Mouse (Mus musculus) heart, embryonic 13.5 days (tissue): ENCODE measurements around the gene Glipr1l1. TPM values are rescaled to one million over a fixed set of nuclear protein-coding genes. Genes with fewer than 3 reads are reported as not detected.
"Not testable (repeated sequence)": the region's sequence is repeated elsewhere in the genome, so short reads cannot be mapped to it uniquely, and the experiment has no call there.

ENCODE experiments used
- ATAC-seq: fragments of 200-750 bp; cut with Nextera tagmentation; 2 replicates; pipeline ENCODE4 v1.8.0; 2017; ENCODE audit warnings: moderate TSS enrichment; ENCODE audit not compliant: insufficient number of reproducible peaks, low FRiP score, low TSS enrichment; ENCODE audit errors: extremely low read depth
- H3K27ac ChIP-seq: fragments of 300-500 bp; sonication (generic); replicated peaks from 2 replicates; pipeline ENCODE4 v1.5.1; 2015; ENCODE audit warnings: moderate library complexity, mild to moderate bottlenecking, inconsistent platforms
- H3K27me3 ChIP-seq: fragments of 300-500 bp; sonication (generic); replicated peaks from 2 replicates; pipeline ENCODE4 v1.6.1; 2015; ENCODE audit warnings: mild to moderate bottlenecking, inconsistent platforms
- H3K36me3 ChIP-seq: fragments of 300-500 bp; sonication (generic); 2 replicates; pipeline ENCODE4 v1.6.1; 2015; ENCODE audit warnings: mild to moderate bottlenecking, inconsistent platforms
- H3K4me1 ChIP-seq: fragments of 300-500 bp; sonication (generic); 2 replicates; pipeline ENCODE4 v1.6.1; 2015; ENCODE audit warnings: inconsistent platforms
- H3K4me2 ChIP-seq: fragments of 300-500 bp; sonication (generic); 2 replicates; pipeline ENCODE4 v1.6.1; 2015; ENCODE audit warnings: inconsistent platforms, mild to moderate bottlenecking, moderate library complexity
- H3K4me3 ChIP-seq: fragments of 300-500 bp; sonication (generic); 2 replicates; pipeline ENCODE4 v1.5.1; 2015; ENCODE audit warnings: moderate library complexity, mild to moderate bottlenecking, inconsistent platforms
- H3K9ac ChIP-seq: fragments of 300-500 bp; sonication (generic); 2 replicates; pipeline ENCODE4 v1.6.1; 2015; ENCODE audit warnings: inconsistent platforms, mild to moderate bottlenecking, moderate library complexity
- H3K9me3 ChIP-seq: fragments of 300-500 bp; sonication (generic); 2 replicates; pipeline ENCODE4 v1.6.1; 2016; ENCODE audit warnings: inconsistent platforms
- WGBS: fragments of 180-500 bp; shearing (Covaris S2); methylation state at CpG from one replicate; pipeline ENCODE4 v1.1.7; 2015; ENCODE audit warnings: mixed read lengths; 5-methylcytosine and 5-hydroxymethylcytosine counted together
- polyA plus RNA-seq: library from polyadenylated mRNA; unstranded; fragments of >200 nt; fragmentation: Nextera tagmentation; extraction: Ambion mirVana; gene quantifications from 2 replicates; pipeline ENCODE4 v1.2.1, GENCODE M21; 2015

Gene Glipr1l1
- polyA plus RNA-seq, 1 experiment from 2014 or later, result not detected

- H3K9ac ChIP-seq, H3K4me2 ChIP-seq, H3K9me3 ChIP-seq, H3K4me1 ChIP-seq, H3K27ac ChIP-seq, H3K36me3 ChIP-seq, H3K4me3 ChIP-seq, H3K27me3 ChIP-seq, ATAC-seq: not testable (repeated sequence)
- 65% methylated on average over 2 of the region's 2 CpGs for WGBS
Measured at GRCm38 (mm10) chr10:112125090-112125489, 65.1 kb downstream of the Glipr1l1 start.

- not testable (repeated sequence) for H3K4me1 ChIP-seq, ATAC-seq, H3K4me3 ChIP-seq, H3K9me3 ChIP-seq, H3K27me3 ChIP-seq, H3K36me3 ChIP-seq, H3K9ac ChIP-seq, H3K27ac ChIP-seq, H3K4me2 ChIP-seq
- 66% methylated on average over 6 of the region's 6 CpGs for WGBS
Measured at GRCm38 (mm10) chr10:112127682-112128230, 67.8 kb downstream of the Glipr1l1 start.

Other genes with a start within 250 kb of the Glipr1l1 start
- gene Krr1, start 87.5 kb upstream of the Glipr1l1 start, polyA plus RNA-seq, result 22.7 and 25.9 TPM in 2 replicates
- 1.6 and 2.6 TPM in 2 replicates for gene Glipr1, start 57.6 kb upstream of the Glipr1l1 start, polyA plus RNA-seq
- not detected in 2 replicates for gene Glipr1l2, start 23.2 kb downstream of the Glipr1l1 start, polyA plus RNA-seq
- not detected in 2 replicates for gene Glipr1l3, start 100.1 kb downstream of the Glipr1l1 start, polyA plus RNA-seq
- 0.06 and 0.24 TPM in 2 replicates for gene Caps2, start 103.4 kb downstream of the Glipr1l1 start, polyA plus RNA-seq
- gene Kcnc2, start 210.9 kb downstream of the Glipr1l1 start, polyA plus RNA-seq, result 1.1 and 1.3 TPM in 2 replicates